Mouse (Mus musculus) embryo, embryonic 10 days (tissue): ENCODE measurements around the gene Jak1.
A peak's percentile ranks its signal among the peaks of the same experiment; 100 is the strongest.

Source experiments
- DNase-seq: peaks from one replicate; pipeline ENCODE4 v3.0.0-alpha.2; 2015; ENCODE audit warnings: low spot score

The Jak1 gene

GRCm38 (mm10) chr4:101264741-101265513 lies at the start of gene Jak1:
Gene Jak1, minus strand, starts transcription at chr4:101265282.
- DNase-seq: peak; percentile 98

- DNase-seq: no peak
Measured at GRCm38 (mm10) chr4:101312055-101312454, 47.0 kb upstream of the Jak1 start.

- DNase-seq: no peak
Measured at GRCm38 (mm10) chr4:101308166-101308565, 43.1 kb upstream of the Jak1 start.

- DNase-seq: no peak
Measured at GRCm38 (mm10) chr4:101307286-101307685, 42.2 kb upstream of the Jak1 start.

- no peak for DNase-seq
Measured at GRCm38 (mm10) chr4:101306132-101306915, 41.2 kb upstream of the Jak1 start.

- DNase-seq: no peak
Measured at GRCm38 (mm10) chr4:101305126-101305525, 40.0 kb upstream of the Jak1 start.

- DNase-seq: no peak
Measured at GRCm38 (mm10) chr4:101304114-101304513, 39.0 kb upstream of the Jak1 start.

GRCm38 (mm10) chr4:101300392-101300910 lies 35.4 kb upstream of the Jak1 start:
- peak; percentile 60 for DNase-seq

- no peak for DNase-seq
Measured at GRCm38 (mm10) chr4:101298311-101298990, 33.4 kb upstream of the Jak1 start.

- no peak for DNase-seq
Measured at GRCm38 (mm10) chr4:101296836-101297235, 31.8 kb upstream of the Jak1 start.

GRCm38 (mm10) chr4:101295788-101296187 lies 30.7 kb upstream of the Jak1 start:
- no peak for DNase-seq

GRCm38 (mm10) chr4:101293661-101294060 lies 28.6 kb upstream of the Jak1 start:
- no peak for DNase-seq

- DNase-seq: peak; percentile 50
Measured at GRCm38 (mm10) chr4:101292736-101293541, 27.9 kb upstream of the Jak1 start.

- DNase-seq: peak; percentile 68
Measured at GRCm38 (mm10) chr4:101292028-101292735, 27.1 kb upstream of the Jak1 start.

- no peak for DNase-seq
Measured at GRCm38 (mm10) chr4:101288292-101288691, 23.2 kb upstream of the Jak1 start.

GRCm38 (mm10) chr4:101286562-101286961 lies 21.5 kb upstream of the Jak1 start:
- DNase-seq: no peak

- DNase-seq: no peak
Measured at GRCm38 (mm10) chr4:101285906-101286432, 20.9 kb upstream of the Jak1 start.

GRCm38 (mm10) chr4:101283938-101284337 lies 18.9 kb upstream of the Jak1 start:
- no peak for DNase-seq

GRCm38 (mm10) chr4:101282237-101282636 lies 17.2 kb upstream of the Jak1 start:
- DNase-seq: no peak

- DNase-seq: no peak
Measured at GRCm38 (mm10) chr4:101280119-101280518, 15.0 kb upstream of the Jak1 start.
